Mouse (Mus musculus): ENCODE results near the gene Zfp784.

Gene Zfp784

GRCm38 (mm10) chr7:5057804-5058203 lies 19.6 kb upstream of the Zfp784 start:
- peak; percentile 52 for DNase-seq (ENCODE audit: low read depth, low spot score)

DNA sequence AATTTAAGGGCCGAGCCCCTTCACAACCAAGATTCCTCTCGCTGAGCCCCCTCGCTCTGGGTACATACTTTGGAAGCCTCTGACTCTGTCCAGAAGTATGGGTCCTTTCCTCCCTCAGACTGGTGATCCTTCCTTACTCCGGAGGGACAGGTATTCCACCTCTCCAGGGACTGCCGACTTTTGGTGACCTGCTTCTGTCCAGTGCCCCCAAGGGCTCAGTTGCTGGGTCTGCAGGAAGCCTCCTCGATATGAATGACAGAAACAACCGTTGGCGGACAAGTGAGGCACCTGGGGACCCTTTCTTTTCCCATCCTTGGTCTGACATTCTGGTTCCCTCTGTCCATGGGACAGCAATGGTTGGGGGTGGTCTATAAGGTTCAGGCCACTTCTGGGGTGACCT lies 19.1 kb upstream of the Zfp784 start:
- DNase-seq (ENCODE audit: low read depth, low spot score), result no peak

DNA sequence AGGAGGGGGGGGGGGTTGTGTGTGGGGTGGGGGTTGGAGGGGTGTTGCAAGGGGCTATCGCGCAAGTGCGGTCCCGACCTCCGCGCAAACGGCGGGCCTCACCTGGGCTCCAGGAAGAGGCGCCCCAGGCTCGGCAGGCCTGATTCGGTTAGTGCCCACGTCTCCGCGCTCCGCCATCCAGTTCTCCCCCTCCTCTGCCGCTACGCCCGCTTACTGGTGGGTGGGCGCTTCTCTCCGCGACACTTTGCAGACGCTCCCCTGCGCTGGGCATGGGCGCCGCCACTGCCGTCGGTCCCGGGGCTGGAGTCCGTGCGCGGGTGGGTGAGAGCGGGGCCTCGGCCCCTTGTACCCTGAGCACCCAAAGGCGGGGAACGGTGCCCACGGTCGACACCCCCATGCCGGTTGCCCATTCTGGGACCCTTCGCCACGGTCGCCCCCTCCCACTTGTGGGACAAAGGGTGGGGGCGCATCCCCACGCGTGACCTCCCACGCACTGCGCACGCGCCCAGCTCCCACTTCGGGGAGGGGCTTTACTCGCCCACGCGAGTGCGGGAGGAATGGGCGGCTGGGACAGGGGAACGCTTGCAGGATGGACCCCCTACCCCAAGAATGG lies 18.5 kb upstream of the Zfp784 start:
- DNase-seq (ENCODE audit: low read depth, low spot score), result no peak

DNA sequence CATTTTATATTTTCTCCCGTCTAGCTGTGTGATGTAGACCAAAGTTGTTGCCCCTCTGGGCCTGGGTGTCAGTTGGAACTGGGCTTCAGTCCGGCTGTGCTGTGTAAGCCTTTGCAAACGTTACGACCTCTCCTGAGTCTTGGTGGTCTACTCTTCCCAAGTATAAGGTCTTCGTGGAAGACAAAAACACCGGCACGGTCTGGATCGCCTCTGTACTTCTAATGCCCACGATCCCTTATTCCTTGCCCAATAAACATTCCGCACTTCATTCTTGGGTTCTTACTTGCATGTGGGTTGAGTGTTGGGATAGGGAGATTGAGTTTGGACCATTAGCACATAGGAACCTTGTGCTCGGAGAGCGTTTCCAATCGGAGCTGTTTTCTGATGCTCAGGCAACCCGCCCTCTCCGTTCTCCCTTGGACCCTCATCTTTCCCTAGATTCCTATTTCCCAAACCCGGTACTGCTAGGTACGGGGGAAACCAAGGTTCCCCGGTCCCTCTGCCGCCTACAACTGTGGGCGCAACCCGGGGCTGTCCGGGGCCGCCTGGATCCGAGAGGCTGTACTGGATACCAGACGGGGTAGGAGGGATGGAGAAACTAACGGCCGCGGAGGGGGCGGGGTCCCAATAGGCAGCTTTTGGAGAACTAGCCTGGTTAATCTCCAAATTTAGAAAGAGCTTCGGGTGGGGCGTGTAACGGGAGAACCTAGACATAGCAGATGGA lies 15.4 kb upstream of the Zfp784 start:
- no peak for DNase-seq (ENCODE audit: low read depth, low spot score)

GRCm38 (mm10) chr7:5052931-5053343 lies 14.7 kb upstream of the Zfp784 start:
- peak; percentile 35 for DNase-seq (ENCODE audit: low read depth, low spot score)

- peak; percentile 36 for DNase-seq (ENCODE audit: low read depth, low spot score)
These were observed 14.2 kb upstream of the Zfp784 start for GRCm38 (mm10) chr7:5052438-5052837.

DNA sequence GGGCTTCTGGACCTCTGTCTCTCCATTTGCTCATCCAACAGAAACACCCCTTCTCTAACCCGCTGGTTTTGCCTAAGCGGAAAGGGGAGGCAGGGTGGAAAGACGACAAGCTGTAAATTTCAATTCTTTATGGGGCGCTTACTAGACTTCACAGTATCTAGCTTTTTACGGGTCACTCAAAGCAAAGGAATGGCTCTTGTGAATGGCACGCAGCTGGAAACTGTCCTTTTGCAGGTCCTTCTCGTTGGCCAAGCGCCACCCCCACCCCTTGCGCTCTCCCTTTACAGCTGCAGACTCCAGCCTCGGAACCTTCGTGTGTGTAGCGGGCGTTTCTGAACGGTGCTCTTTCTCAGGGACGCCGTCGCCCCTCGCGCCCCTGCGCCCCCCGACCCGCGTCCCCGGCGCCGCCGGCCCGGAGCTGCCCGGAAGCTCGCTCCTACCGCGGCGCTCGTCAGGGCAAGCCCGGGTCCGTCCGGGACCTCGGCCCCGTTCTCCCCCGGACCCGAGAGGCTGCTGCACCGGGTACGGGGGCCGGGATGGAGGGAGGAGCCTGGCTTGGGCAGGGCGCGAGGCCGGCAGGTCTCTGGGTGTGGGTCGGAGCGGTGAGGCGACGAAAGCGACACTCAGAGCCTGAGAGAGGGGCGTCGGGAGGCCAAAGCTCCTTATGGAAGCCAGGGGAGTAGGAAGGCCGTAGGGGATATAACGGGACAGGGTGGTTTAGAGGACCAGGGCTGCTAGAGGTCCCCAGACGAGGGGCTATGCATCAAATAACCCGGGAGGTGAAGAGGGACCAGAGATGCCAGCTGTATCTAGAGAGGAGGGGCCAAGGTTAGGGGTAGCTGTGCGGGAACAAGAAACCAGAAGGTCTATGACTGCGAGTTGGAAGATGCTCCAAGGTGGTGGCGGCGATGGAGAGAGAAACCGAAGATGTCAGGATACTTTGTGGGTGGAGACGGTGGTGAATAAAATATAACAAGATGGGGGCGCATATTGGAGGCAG lies 13.2 kb upstream of the Zfp784 start, which contains the start of gene Zfp580:
Zfp580 (plus strand) TSS at position 346 of the 1,000 bp plus-strand sequence.
- DNase-seq (ENCODE audit: low read depth, low spot score), result peak; percentile 76

DNA sequence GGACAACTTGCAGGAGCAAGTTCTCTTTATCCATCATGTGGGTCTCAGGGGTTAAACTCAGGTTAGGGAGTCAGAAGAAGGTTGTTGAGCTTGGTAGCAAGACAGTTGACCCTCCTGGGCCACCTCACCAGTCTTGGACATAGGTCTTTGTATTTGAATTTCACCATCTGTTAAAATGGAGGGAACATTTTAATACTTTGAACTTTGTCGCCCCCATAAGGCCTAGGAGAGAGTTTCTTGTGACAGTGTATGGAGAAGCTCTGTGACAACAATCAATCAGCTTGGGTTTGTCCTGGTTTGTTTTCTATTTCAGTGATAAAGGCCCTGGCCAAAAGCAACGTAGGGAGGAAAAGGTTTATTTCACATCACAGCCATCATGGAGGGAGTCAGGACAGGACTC lies 9.1 kb upstream of the Zfp784 start:
- peak; percentile 77 for DNase-seq (ENCODE audit: low read depth, low spot score)

DNA sequence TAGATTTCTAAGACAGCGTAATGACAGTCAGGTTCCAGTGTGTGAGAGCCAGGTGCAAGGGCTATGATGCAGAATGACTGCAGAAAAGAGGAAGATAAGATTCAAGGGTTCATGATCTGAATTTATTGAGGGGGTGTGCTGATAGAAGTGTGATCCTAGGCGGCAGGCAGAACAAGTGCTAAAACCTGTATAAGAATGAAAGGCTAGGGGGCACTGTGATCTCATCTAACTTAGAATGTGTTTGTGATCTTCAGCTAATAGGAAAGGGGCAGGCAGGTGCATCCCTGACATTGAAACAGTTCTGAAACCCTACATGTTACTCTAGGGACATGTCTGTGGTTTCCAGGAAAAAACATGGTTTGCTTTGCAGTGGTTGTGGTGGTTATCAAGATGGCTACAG lies 7.9 kb upstream of the Zfp784 start:
- no peak for DNase-seq (ENCODE audit: low read depth, low spot score)

DNA sequence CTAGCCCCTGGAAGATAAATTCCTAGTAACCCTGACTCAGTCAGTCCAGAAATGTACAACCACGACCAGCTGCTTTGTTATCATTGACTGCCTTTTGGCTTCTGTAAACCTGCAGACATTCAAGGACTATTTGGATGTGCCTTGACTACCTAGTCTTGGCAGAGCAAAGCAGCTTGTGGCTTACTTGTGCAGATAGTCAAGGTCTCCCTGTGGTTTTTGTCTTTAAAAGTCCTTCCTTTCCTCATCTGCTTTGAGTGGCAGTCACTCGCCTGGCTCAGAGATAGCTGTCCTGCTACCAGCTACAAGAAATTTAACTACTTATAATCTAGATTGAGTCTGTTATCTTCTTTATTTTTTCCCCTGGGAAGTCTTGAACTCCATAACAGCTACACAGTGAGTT lies 6.7 kb upstream of the Zfp784 start:
- no peak for DNase-seq (ENCODE audit: low read depth, low spot score)

DNA sequence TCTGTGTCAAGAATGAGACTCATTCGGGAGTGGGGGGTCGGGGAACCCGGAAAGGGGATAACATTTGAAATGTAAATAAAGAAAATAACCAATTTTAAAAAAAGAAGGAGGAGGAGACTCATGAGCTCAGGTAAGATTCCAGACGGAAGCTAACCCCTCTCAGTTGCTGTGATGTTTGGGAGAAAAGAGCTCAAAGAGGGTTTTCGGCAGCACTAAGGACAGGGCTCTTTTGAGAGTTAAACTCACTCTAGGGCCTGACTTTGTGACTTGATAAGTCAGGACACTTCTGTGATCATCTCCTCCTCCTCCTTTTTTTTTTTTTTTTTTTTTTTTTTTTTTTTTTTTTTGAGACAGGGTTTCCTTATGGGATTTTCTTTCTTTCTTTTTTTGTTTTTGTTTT lies 694 bp upstream of the Zfp784 start:
- DNase-seq (ENCODE audit: low read depth, low spot score), result no peak

- DNase-seq (ENCODE audit: low read depth, low spot score), result no peak
These were observed 779 bp downstream of the Zfp784 start for GRCm38 (mm10) chr7:5037467-5037866.

- no peak for DNase-seq (ENCODE audit: low read depth, low spot score)
These were observed 1.2 kb downstream of the Zfp784 start for GRCm38 (mm10) chr7:5037026-5037425.

- DNase-seq (ENCODE audit: low read depth, low spot score), result no peak
These were observed 2.1 kb downstream of the Zfp784 start for GRCm38 (mm10) chr7:5036136-5036535.

DNA sequence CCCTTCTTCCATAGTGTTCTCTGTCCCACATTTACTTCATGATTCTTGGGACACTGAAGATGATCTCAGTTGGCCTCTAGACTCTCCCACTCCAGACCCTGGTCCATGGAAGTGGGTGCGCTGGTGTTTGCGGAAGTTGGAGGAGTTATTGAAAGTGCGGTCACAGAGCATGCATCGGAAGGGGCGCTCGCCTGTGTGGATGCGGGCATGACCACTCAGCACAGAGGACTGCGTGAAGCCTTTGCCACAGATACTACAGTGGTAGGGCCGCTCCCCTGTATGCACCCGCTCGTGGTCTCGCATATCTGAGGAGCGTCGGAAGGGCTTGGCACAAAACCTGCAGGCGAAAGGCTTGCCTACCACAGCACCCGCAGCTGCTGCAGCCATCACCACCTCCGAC lies 2.6 kb downstream of the Zfp784 start:
- no peak for DNase-seq (ENCODE audit: low read depth, low spot score)

DNA sequence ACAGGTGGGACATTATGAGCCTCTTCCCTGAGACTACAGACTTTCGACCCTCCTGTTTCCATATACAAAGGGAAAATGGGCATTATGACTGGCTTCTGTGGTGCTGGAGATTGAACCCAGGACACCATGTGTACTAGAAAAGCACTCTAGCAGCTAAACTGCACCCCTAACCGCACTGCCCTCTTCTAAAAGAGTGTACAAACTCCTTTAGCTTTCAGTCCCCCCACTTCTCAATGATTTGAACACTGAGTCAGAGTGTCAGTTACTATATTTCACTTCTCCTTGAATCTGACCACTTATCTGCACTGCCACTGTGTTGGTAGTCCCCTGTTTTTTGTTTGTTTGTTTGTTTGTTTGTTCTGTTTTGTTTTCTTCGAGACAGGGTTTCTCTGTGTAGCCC lies 4.4 kb downstream of the Zfp784 start, which contains the start of gene 4632433K11Rik:
4632433K11Rik (plus strand) TSS at position 301 of the 400 bp plus-strand sequence.
- DNase-seq (ENCODE audit: low read depth, low spot score), result no peak

DNA sequence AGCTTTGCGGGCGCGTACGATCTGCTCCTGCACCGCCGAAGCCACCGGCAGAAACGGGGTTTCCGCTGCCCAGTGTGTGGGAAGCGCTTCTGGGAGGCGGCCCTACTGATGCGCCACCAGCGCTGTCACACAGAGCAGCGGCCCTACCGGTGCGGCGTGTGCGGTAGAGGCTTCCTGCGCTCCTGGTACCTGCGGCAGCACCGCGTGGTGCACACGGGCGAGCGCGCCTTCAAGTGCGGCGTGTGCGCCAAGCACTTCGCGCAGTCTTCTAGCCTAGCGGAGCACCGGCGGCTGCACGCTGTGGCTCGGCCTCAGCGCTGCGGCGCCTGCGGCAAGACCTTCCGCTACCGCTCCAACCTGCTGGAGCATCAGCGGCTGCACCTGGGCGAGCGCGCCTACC lies 6.8 kb downstream of the Zfp784 start:
- DNase-seq (ENCODE audit: low read depth, low spot score), result no peak

- DNase-seq (ENCODE audit: low read depth, low spot score), result no peak
These were observed 7.5 kb downstream of the Zfp784 start for GRCm38 (mm10) chr7:5030554-5031275.

DNA sequence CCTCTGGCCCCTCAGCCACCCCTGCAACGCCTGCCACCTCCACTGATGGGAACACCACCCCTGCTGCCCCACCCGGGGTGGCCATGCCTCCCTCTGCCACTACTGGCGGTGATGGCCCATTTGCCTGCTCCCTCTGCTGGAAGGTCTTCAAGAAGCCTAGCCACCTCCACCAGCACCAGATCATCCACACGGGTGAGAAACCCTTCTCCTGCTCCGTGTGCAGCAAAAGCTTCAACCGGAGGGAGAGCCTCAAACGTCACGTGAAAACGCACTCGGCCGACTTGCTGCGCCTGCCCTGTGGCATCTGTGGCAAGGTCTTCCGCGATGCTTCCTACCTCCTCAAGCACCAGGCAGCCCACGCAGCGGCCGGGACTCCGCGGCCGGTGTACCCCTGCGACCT lies 8.3 kb downstream of the Zfp784 start:
- no peak for DNase-seq (ENCODE audit: low read depth, low spot score)

- DNase-seq (ENCODE audit: low read depth, low spot score), result no peak
These were observed 8.7 kb downstream of the Zfp784 start for GRCm38 (mm10) chr7:5029543-5029942.

GRCm38 (mm10) chr7:5021197-5021596 lies 17.0 kb downstream of the Zfp784 start:
- DNase-seq (ENCODE audit: low read depth, low spot score), result no peak

All from CD4-positive, CD25-positive, alpha-beta regulatory T cell, adult 2 months (primary cell).